Mouse (Mus musculus): ENCODE results near the gene Shox2.

Shox2 gene

DNA sequence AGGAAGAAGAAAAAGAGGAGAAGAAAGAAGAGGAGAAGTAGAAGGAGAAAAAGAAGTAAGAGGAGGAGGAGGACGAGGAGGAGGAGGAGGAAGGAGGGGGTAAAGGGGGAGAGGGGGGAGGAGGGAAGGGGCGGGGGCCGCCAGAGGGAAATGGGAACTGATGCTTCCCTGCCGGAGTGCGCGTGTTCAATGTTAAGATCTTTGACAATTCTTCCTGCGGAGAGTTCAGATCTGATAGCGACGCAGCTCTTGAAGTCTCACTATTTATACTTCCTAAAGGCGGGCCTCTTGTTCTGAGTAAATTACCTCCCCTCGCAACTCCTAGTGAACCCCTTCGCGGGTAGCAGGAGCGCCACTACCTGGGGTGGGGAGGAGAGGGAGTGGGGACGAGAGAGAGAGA lies at the start of gene Shox2:
Gene Shox2 (minus strand): TSS at position 66 of the 400 bp plus-strand sequence.
- no peak for DNase-seq (ENCODE audit: low spot score)

DNA sequence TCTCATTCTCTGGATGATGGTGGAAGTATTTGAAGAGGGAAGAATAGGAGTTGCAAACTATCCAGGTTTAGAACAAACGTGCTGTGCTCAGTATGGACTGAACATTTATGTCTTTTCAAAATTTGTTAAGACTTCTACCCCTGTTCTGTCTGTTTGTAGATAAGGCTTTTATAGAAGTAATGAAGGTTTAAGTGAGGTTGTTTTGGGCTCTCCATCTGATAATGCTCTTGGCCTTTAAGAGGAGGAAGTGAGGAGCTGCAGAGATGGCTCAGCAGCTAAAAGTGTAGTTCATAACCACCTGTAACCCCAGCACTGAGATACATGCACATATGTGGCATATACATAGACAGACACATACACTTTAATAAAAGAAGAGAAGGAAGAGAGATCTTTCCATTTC lies 15.2 kb upstream of the Shox2 start:
- no peak for DNase-seq (ENCODE audit: low spot score)

DNA sequence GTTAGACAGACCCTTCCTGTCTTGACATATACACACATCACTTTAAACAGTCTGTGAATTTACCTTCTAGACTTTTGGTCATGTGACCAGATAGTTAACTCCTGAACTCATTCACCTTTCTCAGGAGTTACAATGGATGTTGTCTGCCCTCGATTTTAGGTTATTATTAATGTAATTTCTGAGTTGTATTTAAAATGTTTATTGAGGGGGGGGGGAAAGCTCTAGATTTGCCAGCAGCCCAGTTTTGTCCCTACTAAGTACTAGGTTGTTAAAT lies 4.7 kb upstream of the Shox2 start:
- DNase-seq (ENCODE audit: low spot score) = no peak

DNA sequence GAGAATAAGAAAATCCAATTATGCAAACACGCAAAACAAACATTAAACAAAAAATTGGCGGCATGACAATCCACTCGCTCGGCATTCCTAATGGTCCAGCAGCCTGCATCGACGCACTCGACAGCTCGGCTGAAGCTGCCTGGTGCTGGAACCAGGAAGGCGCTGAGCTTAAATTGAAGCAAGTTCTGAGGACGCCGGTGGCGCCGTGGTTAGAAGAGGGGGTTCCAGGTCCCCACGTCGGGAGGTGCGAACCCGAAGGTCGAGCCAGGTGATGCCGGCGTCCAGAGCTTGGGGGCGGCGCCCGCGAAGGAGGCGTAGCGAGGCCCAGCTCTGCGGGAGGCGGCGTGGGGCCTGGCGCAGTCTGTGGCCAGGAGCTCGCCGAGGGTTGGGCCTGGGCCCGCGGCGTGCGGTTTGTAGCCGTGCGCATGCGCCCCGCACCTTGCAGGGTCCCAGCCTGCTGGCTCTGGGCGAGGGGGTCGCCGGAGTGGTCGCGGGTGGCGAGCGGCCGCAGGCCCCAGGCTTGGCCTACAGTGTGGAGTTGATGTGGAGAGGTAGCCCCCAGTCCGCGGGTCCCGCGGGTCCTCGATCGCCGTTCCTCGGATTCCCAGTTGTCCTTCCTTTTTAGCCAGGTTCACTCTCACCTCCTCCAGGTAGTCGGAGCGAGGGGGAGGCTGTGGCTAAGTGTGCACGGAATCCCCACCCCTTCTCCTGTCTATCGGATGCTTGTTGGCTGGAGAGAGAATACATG lies 4.1 kb upstream of the Shox2 start:
- peak; percentile 77 for DNase-seq (ENCODE audit: low spot score)

DNA sequence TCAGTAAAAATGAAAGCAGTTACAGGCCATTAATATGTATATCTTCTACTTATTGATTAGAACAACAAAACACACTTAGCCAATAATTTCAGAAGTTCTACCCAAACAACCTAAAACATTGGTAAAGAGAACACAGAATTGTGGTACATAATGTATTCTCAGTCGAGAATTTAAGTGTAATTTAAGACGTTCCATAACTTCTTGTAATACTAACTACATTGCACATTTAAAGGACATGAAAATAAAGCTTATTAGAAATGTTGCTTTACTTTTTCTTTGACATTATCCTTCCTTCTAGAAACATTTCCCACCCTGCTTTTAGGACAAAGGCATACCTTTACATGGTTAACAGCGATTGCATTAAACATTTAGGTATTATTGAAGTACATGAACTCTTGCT lies 1.9 kb upstream of the Shox2 start:
- DNase-seq (ENCODE audit: low spot score) = no peak

DNA sequence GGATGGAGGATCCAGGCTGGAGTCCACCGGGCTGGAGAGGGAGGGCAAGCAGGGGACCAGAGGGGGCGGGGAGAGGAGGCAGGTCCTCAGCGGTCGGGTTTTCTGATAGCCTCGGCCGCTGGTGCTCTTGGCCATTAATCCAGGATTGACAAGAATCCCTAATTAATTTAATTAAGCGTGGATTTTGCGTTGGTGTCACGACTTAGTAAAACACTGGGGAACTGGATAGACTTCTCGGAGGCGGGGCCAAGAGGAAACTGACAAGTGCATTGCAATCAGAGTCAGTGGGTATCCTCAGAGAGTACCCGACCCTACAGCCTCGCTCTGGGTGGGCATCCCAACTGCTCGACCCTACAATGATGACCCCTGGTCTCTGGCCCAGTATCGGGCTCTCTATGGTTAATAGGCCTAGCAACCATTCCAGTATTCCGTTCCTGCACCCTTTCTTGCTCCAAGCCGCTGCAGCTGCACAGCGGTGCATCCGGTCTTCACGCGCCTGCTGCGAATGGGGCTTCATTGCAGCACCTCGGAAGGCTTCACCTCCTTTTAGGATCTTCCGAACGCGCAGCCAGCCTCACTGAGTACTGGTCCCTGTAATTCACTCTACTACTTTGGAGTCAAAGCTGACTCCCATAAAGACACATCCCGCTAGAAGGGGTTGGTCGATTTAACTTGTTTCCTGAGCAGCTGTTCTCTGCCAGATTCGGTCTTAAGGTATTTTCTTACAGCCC lies 775 bp upstream of the Shox2 start:
- DNase-seq (ENCODE audit: low spot score) = no peak

DNA sequence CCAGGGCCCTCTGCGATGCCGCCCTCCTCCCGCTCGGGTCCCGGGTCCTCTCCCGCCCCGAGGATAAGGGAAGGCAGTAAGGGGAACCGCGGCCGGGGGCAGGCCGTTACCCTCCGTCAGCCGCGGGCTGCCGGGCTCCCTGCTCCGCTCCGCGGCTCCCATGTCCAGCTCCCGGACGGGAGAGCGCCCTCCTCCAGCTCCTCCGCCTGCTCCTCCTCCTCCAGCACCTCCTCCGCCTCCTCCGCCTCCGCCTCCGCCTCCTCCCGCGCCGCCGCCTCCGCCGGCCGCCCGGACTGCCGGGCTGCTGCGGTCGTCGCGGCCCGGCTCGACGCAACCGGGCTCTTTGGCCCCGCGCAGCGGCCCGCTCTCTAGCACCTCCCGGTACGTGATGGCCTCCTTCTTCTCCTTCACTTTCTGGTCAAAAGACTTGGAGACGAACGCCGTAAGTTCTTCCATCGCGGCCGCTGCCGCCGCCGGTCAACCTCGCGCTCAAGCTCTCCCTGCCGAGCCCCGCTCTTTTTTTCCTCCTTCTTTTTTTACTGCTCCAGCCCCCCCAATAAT lies 390 bp downstream of the Shox2 start, which contains the start of gene Rsrc1:
Gene Rsrc1 (plus strand): TSS at position 290 of the 561 bp plus-strand sequence.
- peak; percentile 27 for DNase-seq (ENCODE audit: low spot score)

DNA sequence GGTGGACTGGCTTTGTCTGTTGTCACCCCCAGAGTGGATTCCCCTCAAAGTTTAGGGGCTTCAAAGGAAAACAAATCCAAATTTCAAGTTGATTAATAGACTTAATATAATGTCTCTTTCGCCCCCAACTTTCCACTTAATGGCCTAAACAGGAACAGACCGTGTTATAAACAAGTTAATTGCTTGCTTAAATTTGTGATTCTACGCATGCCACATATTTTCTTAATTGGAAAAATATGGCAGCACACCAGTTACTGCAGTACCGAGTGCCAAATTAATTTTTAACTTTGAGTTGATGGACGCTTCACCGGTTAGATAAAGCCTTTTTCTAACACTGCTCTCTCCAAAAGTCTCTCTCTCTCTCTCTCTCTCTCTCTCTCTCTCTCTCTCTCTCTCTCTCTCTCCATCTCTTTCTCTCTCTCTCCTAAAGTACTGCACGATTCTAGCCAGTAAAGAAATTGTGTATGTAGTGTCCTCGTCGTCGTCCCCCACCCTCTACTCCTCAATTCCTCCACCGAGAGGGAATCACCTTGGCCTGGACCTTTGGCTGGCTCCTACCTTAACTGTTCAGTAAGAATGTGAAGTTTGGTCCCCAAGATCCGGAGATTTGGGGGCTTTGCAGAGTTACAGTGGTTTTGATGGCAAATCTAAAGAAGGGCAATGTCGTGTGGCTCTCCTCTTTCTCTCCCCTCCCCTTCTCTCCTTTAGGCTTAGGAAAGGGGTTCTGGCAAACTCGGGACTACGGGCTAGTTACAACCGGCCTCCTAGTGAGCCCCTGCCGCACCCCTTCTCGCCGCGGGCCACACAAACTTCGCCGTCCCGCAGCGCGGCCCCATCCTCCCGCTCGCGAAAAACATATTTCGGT lies 1.2 kb downstream of the Shox2 start:
- no peak for DNase-seq (ENCODE audit: low spot score)

DNA sequence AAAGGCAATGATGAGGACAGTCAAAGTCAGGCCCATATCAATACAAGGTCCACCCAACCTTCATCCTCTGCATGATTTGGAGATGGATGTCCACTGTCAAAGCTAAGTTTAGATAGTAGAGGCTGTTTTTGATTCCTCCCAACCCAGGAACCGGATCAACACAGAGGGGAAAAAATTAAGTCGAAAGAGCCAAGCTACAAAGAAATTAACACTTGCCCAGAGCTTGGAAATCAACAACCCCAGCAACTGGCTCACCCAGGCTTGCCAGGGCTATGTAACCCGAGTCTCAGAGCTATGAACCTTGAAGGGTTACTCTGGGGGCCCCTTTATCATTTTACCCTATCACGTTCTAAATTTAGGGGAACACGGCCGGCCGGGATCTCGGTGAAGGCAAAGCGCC lies 2.1 kb downstream of the Shox2 start:
- DNase-seq (ENCODE audit: low spot score) = no peak

DNA sequence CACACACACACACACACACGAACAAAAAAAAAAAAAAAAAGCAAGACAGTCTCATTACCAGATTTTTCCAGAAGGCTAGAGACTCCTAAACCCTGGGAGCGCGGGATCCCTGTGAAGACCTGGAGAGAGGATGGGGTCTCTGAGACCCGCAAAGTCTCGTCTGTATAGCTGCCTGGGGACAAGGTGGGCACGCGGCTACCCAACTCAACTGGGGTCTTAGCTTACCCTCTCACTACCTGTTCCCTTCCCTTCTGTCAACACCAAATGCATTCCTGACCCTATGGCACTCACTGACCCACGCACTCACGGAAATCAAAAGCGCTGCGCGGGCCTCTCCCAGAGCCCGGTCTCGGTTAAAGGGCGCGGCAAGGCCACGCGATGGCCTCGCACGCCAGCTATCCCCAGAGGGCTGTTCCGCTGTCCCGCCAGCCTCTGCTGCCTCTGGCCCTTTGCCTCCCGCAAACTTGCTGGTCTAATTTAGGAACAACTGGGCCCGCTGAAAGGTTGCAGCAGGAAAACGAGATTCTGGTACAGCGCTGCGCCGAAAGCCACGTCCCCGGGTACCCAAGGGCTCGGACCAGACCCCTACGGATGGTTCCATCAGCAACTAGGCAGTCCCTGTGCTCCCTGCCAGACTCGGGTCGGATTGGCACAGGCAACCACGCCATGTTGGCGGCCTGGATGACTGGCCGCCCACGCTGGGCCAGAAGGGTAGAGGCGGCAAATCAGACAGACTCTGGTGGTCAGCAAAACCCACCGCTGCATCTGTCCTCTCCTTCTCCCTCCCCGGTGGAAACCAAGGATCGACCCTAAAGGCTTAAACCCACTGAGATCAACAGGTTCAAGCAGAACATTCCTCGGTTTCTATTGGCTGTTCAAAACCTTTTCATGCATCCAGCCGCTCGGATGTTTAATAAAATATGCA lies 2.9 kb downstream of the Shox2 start:
- no peak for DNase-seq (ENCODE audit: low spot score)

DNA sequence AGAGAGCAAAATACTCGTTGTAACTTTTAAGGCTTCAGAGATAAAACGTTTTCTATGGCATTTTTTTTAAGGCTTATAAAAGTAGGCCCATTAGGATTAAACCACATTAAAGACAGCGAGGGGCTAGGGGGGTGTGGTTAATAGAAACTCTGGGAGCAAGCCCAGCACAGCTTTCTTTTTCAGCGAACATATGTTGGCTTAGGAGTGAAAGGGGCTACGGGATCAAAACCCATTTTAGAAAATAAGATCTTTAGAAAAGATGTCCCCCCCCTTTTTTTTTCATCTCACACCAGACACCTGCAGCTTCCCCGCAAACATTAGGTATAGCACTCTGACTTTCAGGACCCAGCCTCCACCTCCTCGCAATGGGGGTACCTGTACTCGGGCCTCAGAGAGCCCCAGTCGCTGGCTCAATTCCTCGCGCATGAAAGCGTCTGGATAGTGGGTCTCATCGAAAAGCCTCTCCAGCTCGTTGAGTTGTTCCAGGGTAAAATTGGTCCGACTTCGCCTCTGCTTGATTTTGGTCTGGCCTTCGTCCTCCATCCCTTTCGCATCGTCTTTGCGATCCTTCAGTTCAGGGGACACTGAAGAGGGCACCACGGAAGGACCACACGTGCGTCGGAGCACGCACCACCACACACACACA lies 3.6 kb downstream of the Shox2 start:
- no peak for DNase-seq (ENCODE audit: low spot score)

DNA sequence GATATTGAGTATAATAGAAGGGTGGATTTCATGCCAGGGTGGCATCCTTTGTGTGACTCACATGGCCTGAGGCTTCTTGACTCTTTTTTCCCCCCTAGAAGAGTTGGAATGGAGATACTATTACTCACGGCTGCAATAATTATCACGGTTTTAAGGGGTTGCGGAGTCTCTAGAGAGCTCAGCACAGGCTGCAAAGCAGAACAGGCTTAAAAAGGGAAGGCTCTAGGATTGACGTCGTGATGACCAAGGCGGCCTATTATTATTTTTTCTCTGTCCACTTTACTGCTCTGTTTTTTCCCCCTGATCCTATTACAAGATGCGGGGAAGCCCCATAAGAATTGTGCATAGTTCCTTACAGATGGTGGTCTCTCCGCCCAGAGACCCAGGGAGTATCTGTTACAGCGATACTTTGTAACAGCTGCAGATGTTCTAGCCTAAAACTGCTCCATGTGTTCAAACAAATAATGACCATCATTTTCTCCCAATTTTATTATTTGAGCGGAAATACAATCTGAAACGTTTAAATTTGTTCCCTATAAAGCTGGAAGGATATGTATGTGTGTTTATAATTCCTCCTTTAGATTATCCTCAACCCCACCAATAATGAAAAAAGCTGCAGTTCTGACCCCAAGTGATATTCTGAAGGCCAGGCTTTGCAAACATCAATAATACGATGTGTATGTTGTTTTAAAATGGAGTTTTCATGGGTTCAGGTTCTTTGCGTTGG lies 4.5 kb downstream of the Shox2 start:
- no peak for DNase-seq (ENCODE audit: low spot score)

DNA sequence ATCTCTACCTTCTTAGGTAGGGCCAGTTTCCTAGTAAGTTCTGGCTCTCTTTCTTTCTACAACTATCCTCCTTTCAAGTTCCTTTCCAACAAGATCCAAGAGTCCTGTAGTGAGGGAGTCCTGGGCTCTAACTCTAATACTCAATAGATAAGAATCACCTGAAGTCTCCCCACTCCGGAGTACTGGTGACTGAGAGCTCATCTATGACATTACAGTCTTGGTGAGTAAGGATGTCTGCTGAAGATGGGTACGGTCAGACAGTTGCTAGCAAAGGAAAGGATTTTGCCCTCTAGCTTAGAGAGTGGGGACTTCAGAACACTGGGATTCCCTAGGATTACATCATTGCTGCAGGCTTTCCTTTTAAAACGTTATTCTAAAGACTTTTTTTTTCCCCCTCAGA lies 7.1 kb downstream of the Shox2 start:
- no peak for DNase-seq (ENCODE audit: low spot score)

DNA sequence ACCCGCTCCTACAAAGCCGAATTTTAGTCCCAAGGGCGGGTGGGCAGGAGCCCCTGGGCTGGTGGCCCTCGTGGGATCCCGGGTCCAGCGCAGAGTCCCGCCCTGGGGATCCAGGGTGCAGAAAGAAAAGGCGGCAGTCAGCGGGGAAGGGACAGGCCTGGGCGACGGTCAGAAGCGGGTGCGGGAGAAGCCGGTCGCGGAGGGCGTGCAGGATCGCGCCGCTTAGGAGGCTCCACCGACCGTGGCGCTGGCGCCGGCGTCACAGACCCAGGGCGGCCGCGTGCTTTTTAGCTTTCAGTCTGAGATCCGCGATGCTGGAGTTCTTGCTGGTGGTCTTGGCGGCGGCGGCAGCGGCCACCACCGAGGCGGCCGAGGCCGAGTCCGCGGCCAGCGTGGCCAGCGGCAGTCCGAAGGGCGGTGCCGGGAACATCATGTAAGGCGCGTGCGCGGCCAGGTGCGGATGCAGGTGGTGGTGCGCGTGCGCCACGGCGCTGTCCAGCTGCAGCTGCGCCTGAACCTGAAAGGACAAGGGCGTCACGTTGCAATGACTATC lies 8.1 kb downstream of the Shox2 start:
- peak; percentile 61 for DNase-seq (ENCODE audit: low spot score)

DNA sequence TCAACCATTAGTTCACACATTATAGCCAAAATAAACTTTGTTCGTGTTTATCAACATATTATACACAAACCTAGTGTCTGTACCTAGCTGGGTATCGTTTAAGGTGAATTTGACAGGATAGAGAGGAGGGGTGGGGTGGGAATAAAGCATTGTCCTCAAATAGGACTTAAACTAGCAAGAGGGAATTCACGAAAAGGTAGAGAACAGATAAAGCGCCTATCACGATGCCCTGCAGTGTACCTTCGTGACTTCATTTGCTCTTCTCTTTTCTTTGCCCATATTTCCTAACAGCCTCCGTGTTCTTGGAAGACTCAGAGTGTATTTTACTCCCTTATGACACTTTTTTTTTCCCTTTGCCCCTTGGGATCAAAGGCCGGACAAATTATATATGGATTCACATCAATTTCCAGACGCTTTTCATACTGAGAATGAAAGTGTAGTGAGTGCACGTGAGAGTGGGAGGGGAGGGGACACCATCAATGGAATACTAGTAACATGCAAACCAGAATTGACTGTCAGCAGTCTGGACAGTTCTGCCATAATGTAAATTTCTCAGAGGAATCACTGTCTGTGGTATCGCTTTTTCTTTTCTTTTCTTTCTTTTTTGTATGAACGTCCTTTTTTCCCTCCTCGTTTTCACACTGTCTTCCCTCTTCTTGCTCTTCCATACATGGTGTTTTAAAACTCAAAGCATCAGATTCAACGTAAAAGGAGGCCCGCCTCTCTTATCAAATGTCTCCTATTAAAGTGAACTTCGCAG lies 9.2 kb downstream of the Shox2 start:
- no peak for DNase-seq (ENCODE audit: low spot score)

DNA sequence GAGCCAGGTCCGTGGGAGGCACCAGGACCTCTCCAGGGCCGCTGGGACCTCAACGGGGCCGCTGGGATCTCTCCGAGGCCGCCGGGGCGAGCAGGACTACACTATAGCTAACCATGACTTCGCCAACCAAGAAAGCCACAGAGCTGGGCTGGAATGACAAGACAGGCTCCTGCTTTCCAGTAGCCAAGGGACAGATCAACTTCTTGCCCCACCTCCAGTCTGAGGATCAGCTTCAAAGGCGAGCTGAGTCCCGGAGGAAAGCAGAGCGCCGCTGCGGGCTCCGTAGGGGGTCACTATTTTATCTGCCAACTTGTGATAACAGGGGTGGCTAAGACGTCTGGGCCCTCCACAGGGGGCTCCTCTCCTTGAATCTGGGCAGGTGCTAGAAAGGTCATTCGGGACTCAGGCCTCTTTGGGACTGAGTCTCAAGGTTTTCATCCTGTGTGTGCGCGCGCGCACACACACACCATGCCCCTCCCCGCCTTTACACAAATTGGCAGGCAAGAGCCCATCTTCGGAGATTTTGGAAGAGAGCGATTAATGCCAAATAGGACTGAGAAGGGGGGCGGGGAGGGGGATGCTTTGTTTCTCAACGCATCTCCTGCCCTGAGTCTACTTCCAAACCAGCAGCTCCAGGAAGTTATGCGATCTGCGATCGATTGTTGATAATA lies 10.8 kb downstream of the Shox2 start:
- no peak for DNase-seq (ENCODE audit: low spot score)

DNA sequence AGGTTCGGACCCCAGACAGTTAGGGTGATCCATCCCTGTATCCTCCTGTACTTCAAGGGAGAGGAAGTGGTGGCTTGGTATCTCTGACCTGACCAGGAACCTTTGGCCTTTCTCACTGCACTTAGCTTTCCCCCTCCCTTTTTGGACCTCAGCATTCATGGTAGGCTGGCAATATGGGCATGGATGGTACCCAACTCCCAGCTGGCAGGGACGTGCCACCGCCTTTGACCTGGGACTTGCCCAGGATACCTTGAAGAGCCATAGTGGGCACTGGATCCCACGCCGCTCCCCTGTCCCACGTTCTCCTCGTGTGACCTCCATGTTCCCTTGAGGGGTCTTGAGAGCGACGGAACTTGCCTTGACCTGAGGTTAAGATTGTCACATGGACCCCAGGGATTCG lies 11.3 kb downstream of the Shox2 start:
- no peak for DNase-seq (ENCODE audit: low spot score)

DNA sequence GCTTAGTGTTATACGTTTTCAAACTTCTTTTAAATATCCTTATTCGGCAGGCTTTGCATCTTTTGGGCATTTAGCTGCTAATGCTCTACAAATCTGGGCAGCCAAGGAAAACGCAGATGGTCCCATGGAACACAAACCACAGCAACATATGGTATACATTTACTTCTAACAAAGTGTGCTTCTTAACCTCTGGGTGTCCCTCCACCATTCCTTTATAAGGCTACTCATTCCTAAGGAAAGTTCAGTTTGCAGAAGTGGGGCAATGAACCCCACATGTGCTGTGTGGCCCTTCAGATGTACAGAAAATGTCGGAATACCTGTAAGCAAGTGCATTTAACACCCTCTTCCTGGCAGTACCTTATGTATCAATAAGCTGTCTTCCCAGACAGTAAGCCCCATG lies 14.1 kb downstream of the Shox2 start:
- no peak for DNase-seq (ENCODE audit: low spot score)

DNA sequence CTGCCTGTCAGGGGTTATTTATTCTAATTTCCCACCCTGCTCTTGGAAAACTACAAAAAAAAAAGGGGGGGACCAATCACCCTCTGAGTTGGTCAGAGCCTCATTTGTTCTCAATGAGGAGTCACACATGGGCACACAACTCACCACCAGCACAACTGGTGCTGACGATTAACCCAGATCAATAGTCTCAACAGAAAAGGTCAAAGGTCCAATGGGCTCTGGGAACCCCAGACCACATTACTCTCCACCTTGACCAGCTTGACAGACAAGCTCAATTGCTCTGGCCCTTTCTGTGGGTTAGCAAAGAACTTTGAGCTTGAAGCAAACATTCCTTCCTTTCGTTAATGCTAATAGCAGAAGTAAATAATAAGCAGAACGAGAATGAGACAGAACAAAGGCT lies 16.7 kb downstream of the Shox2 start:
- no peak for DNase-seq (ENCODE audit: low spot score)

Data from urinary bladder, postnatal 14 days (tissue).